Mouse (Mus musculus) forelimb bud, embryonic 11.5 days (tissue): ENCODE results near the gene Arhgdig.
"Not testable (repeated sequence)": the region's sequence is repeated elsewhere in the genome, so short reads cannot be mapped to it uniquely, and the experiment has no call there.

Experiments used
- DNase-seq: peaks from one replicate; pipeline ENCODE4 v3.0.0-alpha.2; 2012; ENCODE audit warnings: low read depth, low spot score

The Arhgdig gene

DNA sequence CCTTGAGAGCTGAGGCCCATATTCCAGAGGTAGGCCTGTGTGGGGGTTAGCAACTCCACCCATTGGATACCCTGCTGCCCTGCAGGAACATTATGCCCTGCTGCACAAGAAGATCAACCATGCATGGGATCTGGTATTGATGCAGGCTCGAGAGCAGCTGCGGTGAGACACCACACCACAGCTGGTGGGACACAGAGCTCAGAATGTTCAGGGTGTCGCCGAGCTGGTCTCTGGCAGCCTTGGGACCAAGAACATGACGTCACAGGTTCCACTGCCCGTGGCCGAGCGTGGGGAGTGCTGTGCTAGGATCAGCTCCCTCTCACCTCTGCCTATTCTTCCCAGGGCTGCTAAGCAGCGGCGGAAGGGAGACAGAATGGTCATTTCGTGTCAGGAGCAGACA, 2.8 kb downstream of the Arhgdig start:
- DNase-seq, result no peak

DNA sequence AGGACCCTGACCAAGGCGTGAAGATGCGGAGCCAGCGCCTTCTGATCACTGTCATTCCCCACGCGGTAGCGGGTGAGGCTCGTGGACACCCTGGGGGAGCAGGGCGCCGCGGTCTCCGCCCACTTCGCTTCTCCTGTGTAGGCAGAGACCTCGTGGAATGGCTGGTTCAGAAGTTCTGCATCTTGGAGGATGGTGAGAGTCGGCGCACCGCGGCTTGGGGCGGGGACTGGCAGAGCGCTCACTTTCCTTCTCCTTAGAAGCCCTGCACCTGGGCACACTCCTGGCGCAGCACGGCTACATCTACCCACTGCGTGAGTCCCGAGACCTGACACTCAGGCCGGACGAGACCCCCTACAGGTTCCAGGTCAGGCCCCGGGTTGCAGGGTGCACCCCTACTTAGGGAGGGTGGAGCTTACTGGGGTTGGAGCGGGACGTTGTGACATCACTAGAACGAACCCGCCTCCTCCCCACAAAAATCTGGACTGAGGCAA, 4.2 kb downstream of the Arhgdig start:
- DNase-seq, result no peak

DNA sequence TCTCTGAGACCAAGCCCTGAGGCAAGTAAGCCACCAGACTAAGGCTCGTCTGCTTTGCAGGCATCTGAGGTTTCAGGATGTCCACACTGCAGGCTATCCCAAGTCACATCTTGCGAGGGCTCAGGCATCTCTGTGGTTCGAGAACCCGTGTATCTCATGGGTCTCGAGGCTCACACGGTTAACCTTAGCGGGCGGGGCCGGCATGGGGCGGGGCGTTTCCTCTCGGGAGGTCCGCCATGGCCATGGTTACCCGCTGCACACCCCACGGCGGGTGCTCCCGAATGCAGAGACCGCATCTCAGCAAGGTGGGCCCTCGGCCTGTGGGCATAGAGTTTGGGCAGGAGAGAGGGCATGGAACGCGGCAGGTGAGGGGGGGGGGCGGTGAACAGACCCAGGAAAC, 4.8 kb downstream of the Arhgdig start, which contains the start of gene Rgs11:
Rgs11 (plus strand) TSS at position 215 of the 400 bp plus-strand sequence.
- no peak for DNase-seq

DNA sequence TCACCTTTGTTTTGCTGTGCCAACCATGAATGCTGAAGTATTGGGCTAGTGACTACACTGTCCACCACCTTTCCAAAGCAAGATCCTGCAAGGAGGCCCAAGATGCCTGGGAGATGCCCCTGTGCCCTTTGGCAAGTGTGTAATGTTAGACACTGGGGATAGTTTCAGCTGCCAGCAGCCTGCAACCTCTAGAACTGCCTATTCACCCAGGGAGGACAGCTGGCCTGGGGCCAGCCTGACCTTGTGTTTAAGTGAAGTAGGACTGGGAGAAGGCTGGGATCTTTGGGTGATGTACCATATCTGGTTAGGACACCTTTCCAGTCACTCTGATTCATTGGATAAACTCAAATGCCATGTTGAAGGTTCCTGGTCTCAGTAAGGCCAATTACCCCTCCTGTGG, 5.6 kb downstream of the Arhgdig start:
- DNase-seq, result no peak

GRCm38 (mm10) chr17:26200831-26201705, 6.5 kb downstream of the Arhgdig start:
- no peak for DNase-seq

DNA sequence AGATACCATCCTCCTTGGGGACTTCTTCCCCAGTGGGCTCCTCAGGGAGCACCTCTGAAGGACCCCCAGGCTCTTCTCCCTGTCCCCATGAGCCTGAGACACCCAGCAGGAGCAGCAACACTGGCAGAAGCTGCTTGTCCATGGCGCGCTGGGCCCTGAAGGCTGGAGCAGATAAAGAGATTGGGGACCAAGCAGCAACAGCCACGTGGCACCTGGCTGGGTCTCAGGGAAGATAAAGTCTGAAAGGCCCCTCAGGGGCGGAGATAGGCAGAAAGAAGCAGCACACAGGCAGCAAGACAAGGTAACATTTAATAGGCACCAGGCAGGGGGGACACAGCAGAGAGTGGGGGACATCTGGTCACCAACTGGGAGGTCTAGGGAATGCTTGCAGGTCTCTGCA, 8.7 kb downstream of the Arhgdig start, which contains the start of gene Pdia2:
Pdia2 (minus strand) TSS at position 196 of the 400 bp plus-strand sequence.
- DNase-seq, result no peak

GRCm38 (mm10) chr17:26192481-26193190, 14.9 kb downstream of the Arhgdig start:
- DNase-seq, result no peak

GRCm38 (mm10) chr17:26191486-26191885, 16.1 kb downstream of the Arhgdig start:
- DNase-seq, result not testable (repeated sequence)

GRCm38 (mm10) chr17:26188091-26188805, 19.3 kb downstream of the Arhgdig start:
- DNase-seq, result no peak

- no peak for DNase-seq
These were observed 20.0 kb downstream of the Arhgdig start for GRCm38 (mm10) chr17:26187592-26187991.

GRCm38 (mm10) chr17:26181179-26181578, 26.4 kb downstream of the Arhgdig start:
- no peak for DNase-seq

- no peak for DNase-seq
These were observed 29.0 kb downstream of the Arhgdig start for GRCm38 (mm10) chr17:26178611-26179010.

GRCm38 (mm10) chr17:26175248-26175647, 32.3 kb downstream of the Arhgdig start:
- DNase-seq, result not testable (repeated sequence)

DNA sequence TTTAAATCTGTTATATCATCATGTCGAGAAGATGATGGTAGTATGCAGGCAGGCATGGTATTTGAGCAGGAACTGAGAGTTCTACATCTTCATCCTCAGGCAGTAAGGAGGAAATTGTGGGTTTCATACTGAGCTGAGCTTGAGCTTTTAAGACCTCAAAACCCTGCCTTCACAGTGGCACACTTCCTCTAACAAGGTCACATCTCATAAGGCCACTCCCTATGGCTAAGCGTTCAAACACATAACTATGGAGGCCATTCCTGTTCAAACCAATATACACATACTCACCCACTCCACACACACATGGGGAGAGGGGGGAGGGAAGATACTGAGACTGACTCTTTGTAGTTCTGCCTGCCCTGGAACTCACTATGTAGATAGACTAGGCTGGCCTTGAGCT, 39.5 kb downstream of the Arhgdig start:
- DNase-seq, result no peak

GRCm38 (mm10) chr17:26162736-26163135, 44.9 kb downstream of the Arhgdig start:
- no peak for DNase-seq

DNA sequence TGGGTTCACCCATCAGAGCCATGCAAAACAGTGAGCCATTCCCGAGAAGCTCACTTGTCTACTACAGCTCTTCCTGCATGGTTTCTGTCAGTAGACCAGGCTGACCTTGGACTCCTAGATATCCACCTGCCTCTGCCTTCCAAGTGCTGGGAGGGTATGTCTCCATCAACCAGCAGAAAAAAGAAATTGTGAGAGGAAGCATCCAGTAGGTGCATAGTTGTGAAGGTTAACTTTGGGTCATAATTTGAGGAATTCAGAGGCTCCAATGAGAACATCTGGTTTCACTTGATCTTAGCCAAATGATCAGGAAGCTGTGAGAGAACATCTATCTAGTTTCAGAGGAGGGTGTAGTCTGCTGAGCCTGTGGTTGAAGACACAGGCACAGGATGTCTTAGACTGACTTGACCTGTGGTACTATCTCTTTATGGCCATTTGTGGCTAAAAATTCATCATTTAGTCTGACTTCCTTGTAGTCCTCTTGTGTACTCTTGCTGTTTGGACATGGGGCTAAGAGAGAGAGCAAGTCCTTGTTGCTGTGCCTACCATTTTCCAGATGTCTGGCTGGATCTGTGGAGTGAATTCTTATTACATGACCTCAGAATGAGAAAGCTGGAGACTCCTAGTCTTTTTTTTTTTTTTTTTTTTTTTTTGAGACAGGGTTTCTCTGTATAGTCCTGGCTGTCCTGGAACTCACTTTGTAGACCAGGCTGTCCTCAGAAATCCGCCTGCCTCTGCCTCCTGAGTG, 55.5 kb downstream of the Arhgdig start:
- no peak for DNase-seq
